Mouse (Mus musculus): ENCODE results near the gene Usp47.

- TF ChIP-seq CTCF (IDR thresholded peaks at IDR 0.05; ENCODE audit: low read depth, low read length) (no peak), GATA1 (IDR thresholded peaks at IDR 0.05; ENCODE audit: borderline replicate concordance, low read length) (no peak), POLR2AphosphoS5 (IDR thresholded peaks at IDR 0.05; ENCODE audit: insufficient replicate concordance, low read depth, low read length) (no peak), TAL1 (conservative IDR thresholded peaks at IDR 0.05; ENCODE audit: low read depth, low read length) (no peak)
These were observed 32.8 kb downstream of the Usp47 start for GRCm38 (mm10) chr7:112055901-112056625.

Measured in G1E (cell line).